Mouse (Mus musculus) kidney, postnatal 0 days (tissue): ENCODE results near the gene Mrc1. TPM values are rescaled to one million over a fixed set of nuclear protein-coding genes. Genes with fewer than 3 reads are reported as not detected.

Experiments
- ATAC-seq: fragments of 200-750 bp; cut with Nextera tagmentation; replicated peaks from 2 replicates; pipeline ENCODE4 v1.8.0; 2017; ENCODE audit warnings: low read depth, moderate number of reproducible peaks, moderate TSS enrichment, moderate library complexity; ENCODE audit not compliant: low FRiP score
- DNase-seq: peaks from one replicate; pipeline ENCODE4 v3.0.0-alpha.2; 2016; ENCODE audit warnings: low spot score
- H3K27ac ChIP-seq: fragments of 300-500 bp; sonication (generic); 2 replicates; pipeline ENCODE4 v1.5.1; 2014; ENCODE audit warnings: mild to moderate bottlenecking
- H3K27me3 ChIP-seq: fragments of 300-500 bp; sonication (generic); 2 replicates; pipeline ENCODE4 v1.6.1; 2014; ENCODE audit warnings: low read length, mixed read lengths; ENCODE audit not compliant: insufficient read depth
- H3K36me3 ChIP-seq: fragments of 300-500 bp; sonication (generic); 2 replicates; pipeline ENCODE4 v1.6.1; 2014; ENCODE audit warnings: low read length, mixed read lengths; ENCODE audit not compliant: insufficient read depth
- H3K4me1 ChIP-seq: fragments of 300-500 bp; sonication (generic); replicated peaks from 2 replicates; pipeline ENCODE4 v1.6.1; 2014; ENCODE audit warnings: antibody characterized with exemption, low read length, mixed read lengths; ENCODE audit not compliant: insufficient read depth
- H3K4me2 ChIP-seq: fragments of 300-500 bp; sonication (generic); 2 replicates; pipeline ENCODE4 v1.6.1; 2014; ENCODE audit warnings: mild to moderate bottlenecking, low read length, moderate library complexity, mixed read lengths
- H3K4me3 ChIP-seq: fragments of 300-500 bp; sonication (generic); replicated peaks from 2 replicates; pipeline ENCODE4 v1.5.1; 2014; ENCODE audit warnings: low read depth, low read length
- H3K9ac ChIP-seq: fragments of 300-500 bp; sonication (generic); 2 replicates; pipeline ENCODE4 v1.6.1; 2014; ENCODE audit warnings: low read depth, low read length
- H3K9me3 ChIP-seq: fragments of 300-500 bp; sonication (generic); replicated peaks from 2 replicates; pipeline ENCODE4 v1.6.1; 2016; ENCODE audit warnings: low read length, inconsistent platforms, mixed read lengths
- CTCF ChIP-seq: IDR thresholded peaks from 2 replicates; pipeline ENCODE4 v1.5.1; 2016; ENCODE audit warnings: antibody characterized with exemption, low read depth, mild to moderate bottlenecking, moderate library complexity
- WGBS: fragments of 180-500 bp; shearing (Covaris S2); extraction: QIAGEN DNeasy Blood & Tissue Kit; methylation state at CpG from one replicate; pipeline ENCODE4 v1.1.7; 2014; 5-methylcytosine and 5-hydroxymethylcytosine counted together
- polyA plus RNA-seq: library from polyadenylated mRNA; unstranded; fragments of >200 nt; fragmentation: Nextera tagmentation; extraction: Ambion mirVana; gene quantifications from 2 replicates; pipeline ENCODE4 v1.2.1, GENCODE M21; 2015

Gene Mrc1
- polyA plus RNA-seq, 1 experiment from 2014 or later, result 4.6 TPM

DNA sequence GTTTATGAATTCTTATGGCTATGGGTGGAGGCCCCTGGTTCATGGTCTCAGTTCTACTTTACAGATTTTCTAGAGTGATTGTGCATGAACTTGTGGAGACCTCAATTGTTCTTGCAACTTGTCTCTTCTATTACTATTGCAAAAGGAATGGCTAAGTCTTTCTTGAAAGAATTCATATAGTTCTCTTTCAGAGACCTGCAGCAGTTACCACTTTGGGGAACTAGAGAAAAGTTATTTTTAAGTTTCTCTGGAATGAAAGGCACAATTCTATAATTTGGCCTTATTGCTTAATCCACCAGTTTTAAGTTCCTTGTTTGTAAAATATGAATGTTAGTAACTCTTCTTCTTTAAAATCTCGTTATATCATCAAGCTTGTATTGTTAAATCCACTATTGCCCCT, 32.9 kb downstream of the Mrc1 start:
- H3K4me2 ChIP-seq, result no peak overlapping the region
- ATAC-seq, result no peak
- no peak for DNase-seq
- no peaks in the 10 kb centered on the region for H3K27me3 ChIP-seq
- no peak overlapping the region for H3K27ac ChIP-seq
- H3K36me3 ChIP-seq, result no peaks in the 10 kb centered on the region
- TF ChIP-seq CTCF, result no peak
- no peaks in the 10 kb centered on the region for H3K9me3 ChIP-seq
- no peak overlapping the region for H3K9ac ChIP-seq
- H3K4me3 ChIP-seq, result no peak overlapping the region
- no peaks in the 10 kb centered on the region for H3K4me1 ChIP-seq
- WGBS, result 85% methylated on average over 1 of the region's 1 CpGs

GRCm38 (mm10) chr2:14269160-14269559, 40.0 kb downstream of the Mrc1 start:
- WGBS, result 66% methylated on average over 1 of the region's 1 CpGs
- Histone ChIP-seq H3K4me1 (no peaks in the 10 kb centered on the region), H3K4me2 (no peak overlapping the region), H3K36me3 (no peaks in the 10 kb centered on the region), H3K27ac (no peak overlapping the region), H3K9me3 (no peaks in the 10 kb centered on the region), H3K27me3 (no peaks in the 10 kb centered on the region), H3K4me3 (no peak overlapping the region), H3K9ac (no peak overlapping the region)
- no peak for TF ChIP-seq CTCF
- ATAC-seq (no peak), DNase-seq (no peak)

GRCm38 (mm10) chr2:14272088-14272487, 42.9 kb downstream of the Mrc1 start:
- H3K4me3 ChIP-seq, result no peak overlapping the region
- no peak overlapping the region for H3K4me2 ChIP-seq
- H3K9me3 ChIP-seq, result no peaks in the 10 kb centered on the region
- WGBS, result 87% methylated on average over 1 of the region's 1 CpGs
- H3K27ac ChIP-seq, result no peak overlapping the region
- H3K9ac ChIP-seq, result no peak overlapping the region
- DNase-seq, result no peak
- TF ChIP-seq CTCF, result no peak
- no peaks in the 10 kb centered on the region for H3K4me1 ChIP-seq
- ATAC-seq, result no peak
- H3K27me3 ChIP-seq, result no peaks in the 10 kb centered on the region
- H3K36me3 ChIP-seq, result no peaks in the 10 kb centered on the region

DNA sequence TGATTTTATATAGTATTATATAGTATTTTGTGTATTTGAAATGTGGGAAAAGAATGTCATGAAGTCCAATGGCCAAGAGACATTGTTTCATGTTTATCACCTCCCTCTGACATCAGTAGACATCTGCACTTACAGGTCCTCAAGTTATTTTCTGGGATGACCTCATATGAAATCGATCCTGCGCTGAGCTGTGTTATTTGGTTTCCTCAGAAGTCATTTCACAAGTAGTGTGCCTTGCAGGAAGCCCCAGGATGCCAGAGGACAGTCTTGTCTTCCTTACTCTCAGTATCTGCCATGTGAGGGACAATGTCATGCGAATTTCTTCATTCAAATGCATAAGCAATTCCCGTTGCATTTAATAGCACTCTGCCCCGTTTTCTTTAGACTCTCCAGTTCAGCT, 46.6 kb downstream of the Mrc1 start:
- TF ChIP-seq CTCF, result no peak
- H3K4me3 ChIP-seq, result no peak overlapping the region
- no peak for ATAC-seq
- H3K27ac ChIP-seq, result no peak overlapping the region
- 67% methylated on average over 5 of the region's 5 CpGs for WGBS
- H3K9ac ChIP-seq, result no peak overlapping the region
- H3K27me3 ChIP-seq, result no peaks in the 10 kb centered on the region
- no peak for DNase-seq
- H3K9me3 ChIP-seq, result no peaks in the 10 kb centered on the region
- no peaks in the 10 kb centered on the region for H3K4me1 ChIP-seq
- H3K4me2 ChIP-seq, result no peak overlapping the region
- H3K36me3 ChIP-seq, result no peaks in the 10 kb centered on the region

DNA sequence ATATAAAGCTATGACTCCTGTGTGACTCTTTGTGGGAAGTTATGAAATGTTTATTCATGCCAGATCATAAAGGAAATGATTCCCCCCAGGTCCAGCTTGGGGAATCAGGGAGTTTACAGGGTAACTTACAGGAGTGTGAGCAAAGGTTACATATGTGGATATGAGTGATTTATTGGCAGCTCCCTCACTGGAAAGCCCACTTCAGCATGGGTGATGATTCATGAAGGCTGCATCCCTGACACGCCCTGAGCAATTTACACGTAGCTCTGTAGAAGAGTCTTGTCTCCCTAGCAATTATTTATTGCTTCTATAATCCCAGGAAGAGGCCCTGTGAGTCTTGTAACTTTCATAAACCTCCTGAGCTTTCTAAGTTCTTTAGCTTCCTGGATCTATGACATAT, 50.1 kb downstream of the Mrc1 start:
- no peak for ATAC-seq
- Histone ChIP-seq H3K36me3 (no peaks in the 10 kb centered on the region), H3K27me3 (no peaks in the 10 kb centered on the region), H3K9me3 (no peaks in the 10 kb centered on the region), H3K4me2 (no peak overlapping the region), H3K4me3 (no peak overlapping the region), H3K4me1 (no peaks in the 10 kb centered on the region), H3K27ac (no peak overlapping the region), H3K9ac (no peak overlapping the region)
- DNase-seq, result no peak
- no peak for TF ChIP-seq CTCF
- 33% methylated on average over 2 of the region's 2 CpGs for WGBS

DNA sequence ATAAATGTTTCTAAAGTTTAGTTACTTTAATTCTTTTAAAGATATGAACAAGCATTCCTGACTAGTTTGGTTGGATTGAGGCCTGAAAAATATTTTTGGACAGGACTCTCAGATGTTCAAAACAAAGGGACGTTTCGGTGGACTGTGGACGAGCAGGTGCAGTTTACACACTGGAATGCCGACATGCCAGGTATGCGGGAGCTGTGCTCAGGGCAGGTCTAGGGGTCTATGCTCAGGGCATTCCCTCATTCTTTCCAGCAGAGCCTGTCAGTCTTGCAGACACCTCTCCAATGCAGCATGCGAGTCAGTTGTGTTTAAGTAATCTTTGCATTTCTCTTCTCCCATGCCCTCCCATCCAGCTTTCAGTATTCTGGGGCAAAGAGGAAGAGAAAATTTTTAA, 50.6 kb downstream of the Mrc1 start:
- WGBS, result 76% methylated on average over 6 of the region's 6 CpGs
- Histone ChIP-seq H3K27me3 (no peaks in the 10 kb centered on the region), H3K27ac (no peak overlapping the region), H3K36me3 (no peaks in the 10 kb centered on the region), H3K4me3 (no peak overlapping the region), H3K4me2 (no peak overlapping the region), H3K4me1 (no peaks in the 10 kb centered on the region), H3K9me3 (no peaks in the 10 kb centered on the region), H3K9ac (no peak overlapping the region)
- no peak for ATAC-seq
- no peak for TF ChIP-seq CTCF
- DNase-seq, result no peak

DNA sequence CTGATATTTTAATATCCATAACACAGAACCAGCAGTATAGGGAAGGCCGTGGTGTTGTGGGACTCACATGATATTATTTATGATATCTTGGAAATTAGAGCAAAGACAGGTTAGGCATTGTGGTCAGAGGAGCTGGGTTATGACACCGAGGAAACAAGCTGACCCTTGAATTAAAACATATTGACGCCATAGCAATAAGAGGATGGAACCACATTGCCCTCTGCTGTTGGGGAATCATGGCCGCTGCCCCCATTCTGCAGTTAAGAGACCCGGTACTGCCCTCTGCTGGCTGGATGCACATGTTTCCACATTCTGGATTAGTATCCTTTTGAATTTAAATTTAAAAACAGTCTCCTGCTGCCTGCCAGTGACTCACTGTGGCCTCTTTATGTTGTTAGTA, 66.1 kb downstream of the Mrc1 start:
- Histone ChIP-seq H3K4me3 (no peak overlapping the region), H3K27ac (no peak overlapping the region), H3K36me3 (no peaks in the 10 kb centered on the region), H3K9me3 (no peaks in the 10 kb centered on the region), H3K9ac (no peak overlapping the region), H3K27me3 (no peaks in the 10 kb centered on the region), H3K4me1 (no peaks in the 10 kb centered on the region), H3K4me2 (no peak overlapping the region)
- peak; percentile 69 for ATAC-seq
- WGBS, result 29% methylated on average over 5 of the region's 5 CpGs
- peak; percentile 94 for DNase-seq
- TF ChIP-seq CTCF, result peak; percentile 100
